Mouse (Mus musculus): ENCODE data around the gene Rnf2. TPM values are rescaled to one million over a fixed set of nuclear protein-coding genes. Genes with fewer than 3 reads are reported as not detected.

Gene Rnf2
- polyA plus RNA-seq, 1 experiment, result 12.0 TPM

DNA sequence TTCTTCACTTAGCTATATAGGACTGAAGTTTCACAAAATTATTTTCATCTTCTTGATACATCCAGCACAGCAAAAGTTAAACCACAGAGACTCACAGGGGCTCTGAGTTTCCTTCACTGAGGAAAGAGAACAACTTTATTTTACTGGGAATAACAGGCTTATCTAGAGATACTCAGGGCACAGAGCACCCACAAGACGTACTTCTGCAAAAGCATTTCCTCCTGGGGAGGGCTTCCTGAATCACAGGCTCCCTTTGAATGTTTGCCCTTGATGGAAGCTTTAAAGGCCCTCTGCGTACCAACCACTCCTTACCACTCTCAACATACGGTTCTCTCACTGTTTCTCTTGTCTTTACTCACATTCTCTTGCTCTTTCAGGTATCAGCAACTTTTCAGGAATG is 78.6 kb downstream of the Rnf2 start:
- 58% methylated on average over 3 of the region's 3 CpGs for WGBS

DNA sequence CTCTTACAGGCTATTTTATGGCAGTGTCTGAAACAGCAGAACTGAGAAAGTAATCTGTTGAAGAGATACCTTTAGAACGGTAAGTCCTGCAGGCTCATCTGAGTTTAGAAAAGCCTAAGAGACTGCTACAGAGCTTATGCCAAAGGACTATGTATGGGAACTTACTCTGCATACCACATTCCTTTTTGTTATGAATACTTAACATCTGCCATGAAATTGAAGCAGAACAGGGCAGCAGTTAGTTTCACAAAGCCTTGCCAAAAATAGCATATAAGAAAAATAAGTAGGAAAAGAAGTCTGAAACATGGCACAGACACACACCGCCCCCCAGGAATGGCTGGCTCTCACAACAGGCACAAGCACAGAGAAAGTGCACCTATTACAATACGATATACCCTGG is 90.9 kb downstream of the Rnf2 start:
- no peak for DNase-seq
- no peak for TF ChIP-seq CTCF (IDR thresholded peaks at IDR 0.05; ENCODE audit: insufficient read depth, low read length)
- TF ChIP-seq POLR2A (IDR thresholded peaks at IDR 0.05; ENCODE audit: borderline replicate concordance, extremely low read depth, low read depth, low read length), result no peak
- Histone ChIP-seq H3K4me1 (ENCODE audit: control insufficient read depth, insufficient read depth, low read length) (no peaks in the 10 kb centered on the region), H3K4me3 (replicated peaks; ENCODE audit: extremely low read depth, low read depth, low read length) (no peak overlapping the region)
- 91% methylated on average over 3 of the region's 3 CpGs for WGBS

More for the DNA sequence above, 78.6 kb downstream of the Rnf2 start:
- no peak overlapping the region for H3K4me3 ChIP-seq (replicated peaks; ENCODE audit: extremely low read depth, low read depth, low read length)
- no peak for DNase-seq
- no peaks in the 10 kb centered on the region; the same call in none of the 2 replicates for H3K4me1 ChIP-seq (ENCODE audit: control insufficient read depth, insufficient read depth, low read length)
- TF ChIP-seq CTCF (IDR thresholded peaks at IDR 0.05; ENCODE audit: insufficient read depth, low read length) (no peak), POLR2A (IDR thresholded peaks at IDR 0.05; ENCODE audit: borderline replicate concordance, extremely low read depth, low read depth, low read length) (no peak)

Other genes with a start within 250 kb of the Rnf2 start
- 43.0 and 48.9 TPM in 2 replicates for gene Ivns1abp, start 156.5 kb downstream of the Rnf2 start, polyA plus RNA-seq (2012; rRNA removed)
- 12.2 and 14.2 TPM in 2 replicates for gene Swt1, start 72.5 kb downstream of the Rnf2 start, polyA plus RNA-seq (2012; rRNA removed)
- 13.2 and 13.8 TPM in 2 replicates for gene Trmt1l, start 72.4 kb downstream of the Rnf2 start, polyA plus RNA-seq (2012; rRNA removed)
- gene Fam129a, start 70.2 kb upstream of the Rnf2 start, polyA plus RNA-seq (2012; rRNA removed), result 14.7 and 22.4 TPM in 2 replicates

All from lung, adult 2 months (tissue).